Mouse (Mus musculus) embryonic fibroblast, embryonic 13.5 days (primary cell): ENCODE measurements at regions not wholly inside any gene's neighbourhood (a gene's known extent, or its start where the extent isn't known, plus 50 kb on each side); places are given as distances from the start of the nearest gene placed in this dataset.

ENCODE experiments used
- CTCF ChIP-seq: IDR thresholded peaks from 2 replicates; pipeline ENCODE4 v1.5.1; 2011; ENCODE audit warnings: mild to moderate bottlenecking, control low read depth, low read length, moderate library complexity, borderline replicate concordance; ENCODE audit not compliant: insufficient read depth
- POLR2A ChIP-seq: IDR thresholded peaks from 2 replicates; pipeline ENCODE4 v1.6.1; 2011; ENCODE audit warnings: low read depth, mild to moderate bottlenecking, control low read depth, low read length, moderate library complexity

GRCm38 (mm10) chr15:62673410-62673809 lies 1171.6 kb downstream of the Gsdmc2 start:
- TF ChIP-seq CTCF (no peak), POLR2A (no peak)
